Mouse (Mus musculus): ENCODE results near the gene Gmeb1. TPM values are rescaled to one million over a fixed set of nuclear protein-coding genes. Genes with fewer than 3 reads are reported as not detected.
A peak's percentile ranks its signal among the peaks of the same experiment; 100 is the strongest.

Gmeb1 gene
- polyA plus RNA-seq (2015; fragmentation: Nextera tagmentation; extraction: Ambion mirVana), result 8.9 and 9.6 TPM in 2 replicates

DNA sequence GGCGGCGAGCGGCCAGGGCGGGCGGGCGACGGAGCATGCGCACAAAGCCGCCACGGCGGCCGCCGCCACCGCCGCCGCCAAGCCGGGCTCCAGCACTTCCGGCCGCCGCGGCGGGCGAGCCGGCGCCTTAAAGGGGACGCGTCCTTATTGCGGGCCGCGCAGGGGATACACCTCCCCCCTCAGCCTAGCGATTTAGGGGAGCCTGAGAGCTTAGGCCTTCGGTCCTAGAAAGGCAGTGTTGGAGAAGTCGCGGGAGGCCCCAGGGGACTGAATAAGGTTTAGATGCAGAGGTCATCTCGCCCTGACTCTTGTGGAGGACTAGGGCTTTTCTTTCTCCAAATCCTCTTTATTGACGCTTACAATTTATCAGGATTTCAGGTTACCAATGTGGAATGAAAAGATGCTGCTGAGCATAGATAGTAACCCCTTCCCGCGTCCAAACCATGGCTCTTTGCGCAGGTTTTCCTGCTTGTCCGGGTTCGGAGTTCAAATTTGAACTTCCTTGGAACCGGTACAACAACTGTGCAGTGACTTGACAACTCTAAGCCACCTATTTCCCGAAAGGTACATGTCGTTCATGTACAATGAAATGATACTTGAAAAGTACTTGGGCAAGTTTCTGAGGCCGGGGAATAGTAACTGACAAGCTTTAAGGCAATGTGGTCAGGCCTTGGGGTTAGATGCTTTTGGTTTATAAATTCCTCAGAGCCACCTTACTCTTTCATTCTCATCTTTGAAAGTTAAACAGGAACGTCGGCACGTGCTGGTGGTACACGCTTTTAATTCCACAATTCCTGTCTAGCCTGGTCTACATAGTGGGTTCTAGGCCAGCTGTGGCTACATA lies at the start of gene Gmeb1:
Gene Gmeb1, minus strand, starts transcription at position 89 of the 844 bp plus-strand sequence.
- TF ChIP-seq CTCF (IDR thresholded peaks at IDR 0.05; ENCODE audit: low read depth), result no peak
- peak within 1 kb of the TSS; percentile 97 for H3K9ac ChIP-seq (ENCODE audit: low read depth, low read length)
- peak; percentile 80 for ATAC-seq

DNA sequence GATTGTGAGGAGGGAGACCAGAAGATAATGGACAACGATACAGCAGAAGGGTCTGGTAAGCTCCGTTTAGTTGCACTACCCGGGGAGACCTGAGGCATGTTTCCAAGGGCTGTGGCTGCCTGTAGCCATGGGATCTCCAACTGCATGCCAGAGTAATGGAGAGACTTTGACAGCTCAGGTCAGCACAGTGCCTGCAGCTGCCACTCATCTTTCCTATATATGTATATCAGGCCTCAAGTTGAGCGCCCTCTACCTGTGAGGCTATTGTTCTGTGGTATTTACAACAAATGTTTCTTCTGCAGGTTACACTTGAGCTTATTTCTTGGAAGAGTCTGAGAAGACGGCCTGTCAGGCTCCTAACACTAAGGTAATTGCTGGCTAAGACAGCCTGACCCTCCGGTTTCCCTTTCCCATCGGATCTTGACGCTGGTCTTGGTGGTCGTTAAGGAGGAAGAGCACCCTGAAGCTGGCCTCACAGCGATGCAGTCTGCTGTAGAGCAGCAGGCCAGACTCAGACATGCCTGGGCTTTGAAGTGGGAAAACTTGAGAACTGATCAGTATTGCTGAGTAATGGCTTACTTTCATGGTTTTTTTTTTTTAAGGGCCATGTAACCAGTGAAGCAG lies 48.6 kb upstream of the Gmeb1 start:
- Histone ChIP-seq H3K9me3 (ENCODE audit: control insufficient read depth) (no peaks in the 10 kb centered on the region), H3K4me2 (replicated peaks; ENCODE audit: low read depth) (peak overlapping the region; percentile 80), H3K4me1 (replicated peaks; ENCODE audit: control insufficient read depth, insufficient read depth, low read length) (no peaks in the 10 kb centered on the region), H3K4me3 (ENCODE audit: low read depth, low read length) (peak overlapping the region; percentile 79), H3K27me3 (replicated peaks; ENCODE audit: control insufficient read depth, insufficient read depth, low read length) (no peaks in the 10 kb centered on the region), H3K27ac (ENCODE audit: low read depth, low read length) (0 out of 2 replicates have a peak overlapping the region, but pooled peaks have one; percentile 36), H3K36me3 (ENCODE audit: control insufficient read depth, insufficient read depth) (peaks cover 38% of the 10 kb centered on the region), H3K9ac (ENCODE audit: low read depth, low read length) (peak overlapping the region; percentile 84)
- peak; percentile 79 for TF ChIP-seq CTCF (IDR thresholded peaks at IDR 0.05; ENCODE audit: low read depth)
- WGBS, result 24% methylated on average over 10 of the region's 10 CpGs
- 0 out of 2 replicates have a peak, but pooled peaks have one; percentile 11 for ATAC-seq

More for the DNA sequence above, at the start of gene Gmeb1:
- H3K27ac ChIP-seq (ENCODE audit: low read depth, low read length), result peak within 1 kb of the TSS; percentile 98
- H3K27me3 ChIP-seq (replicated peaks; ENCODE audit: control insufficient read depth, insufficient read depth, low read length), result no peaks in the 10 kb centered on the region
- peaks cover 9% of the 10 kb centered on the region; the same call in 1 of the 2 replicates for H3K4me1 ChIP-seq (replicated peaks; ENCODE audit: control insufficient read depth, insufficient read depth, low read length)
- peak within 1 kb of the TSS; percentile 85 for H3K4me3 ChIP-seq (ENCODE audit: low read depth, low read length)
- 11% methylated on average over 33 of the region's 49 CpGs for WGBS
- no peaks in the 10 kb centered on the region for H3K36me3 ChIP-seq (ENCODE audit: control insufficient read depth, insufficient read depth)
- H3K4me2 ChIP-seq (replicated peaks; ENCODE audit: low read depth), result peak within 1 kb of the TSS; percentile 84
- H3K9me3 ChIP-seq (ENCODE audit: control insufficient read depth), result no peaks in the 10 kb centered on the region

DNA sequence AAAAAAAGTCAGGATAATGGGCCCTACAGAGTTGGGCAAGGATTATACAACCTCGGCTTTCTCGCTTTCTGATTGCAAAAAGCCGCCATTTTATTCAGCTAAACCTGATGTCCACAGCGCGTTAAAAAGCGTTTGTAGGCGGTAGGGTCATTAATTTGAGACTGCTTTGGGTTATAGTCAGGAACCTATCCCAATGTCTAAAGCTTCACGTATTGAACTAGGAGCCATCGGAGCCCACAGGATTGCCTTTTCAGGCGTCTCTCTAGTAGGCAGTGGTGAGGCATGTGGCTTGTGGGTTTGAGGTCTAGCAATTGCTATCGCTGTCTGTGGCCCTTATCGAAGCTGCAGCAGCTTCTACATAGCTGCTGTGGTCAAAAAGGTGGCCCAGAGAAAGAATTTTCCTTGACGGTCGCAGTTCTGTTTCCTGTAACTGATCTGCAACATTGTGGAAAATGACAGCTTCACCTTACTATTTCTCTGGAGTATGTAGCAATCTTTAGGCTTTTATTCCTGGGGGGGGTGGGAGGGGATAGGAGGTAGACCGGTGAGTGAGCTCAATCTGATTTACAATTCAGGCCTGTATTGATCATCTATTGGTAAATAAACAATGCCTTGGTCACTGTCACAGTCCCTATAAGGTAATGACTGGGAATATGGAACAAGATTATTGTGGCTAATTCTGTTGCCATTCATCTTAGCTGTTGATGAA lies 47.9 kb upstream of the Gmeb1 start:
- H3K9ac ChIP-seq (ENCODE audit: low read depth, low read length), result peak overlapping the region; percentile 84
- ATAC-seq, result no peak
- peak overlapping the region; percentile 94 for H3K27ac ChIP-seq (ENCODE audit: low read depth, low read length)
- no peaks in the 10 kb centered on the region for H3K9me3 ChIP-seq (ENCODE audit: control insufficient read depth)
- peak overlapping the region; percentile 80 for H3K4me2 ChIP-seq (replicated peaks; ENCODE audit: low read depth)
- under 1% methylated on average over 15 of the region's 15 CpGs for WGBS
- TF ChIP-seq CTCF (IDR thresholded peaks at IDR 0.05; ENCODE audit: low read depth), result no peak
- H3K27me3 ChIP-seq (replicated peaks; ENCODE audit: control insufficient read depth, insufficient read depth, low read length), result no peaks in the 10 kb centered on the region
- peaks cover 37% of the 10 kb centered on the region for H3K36me3 ChIP-seq (ENCODE audit: control insufficient read depth, insufficient read depth)
- H3K4me3 ChIP-seq (ENCODE audit: low read depth, low read length), result peak overlapping the region; percentile 79
- no peaks in the 10 kb centered on the region for H3K4me1 ChIP-seq (replicated peaks; ENCODE audit: control insufficient read depth, insufficient read depth, low read length)

DNA sequence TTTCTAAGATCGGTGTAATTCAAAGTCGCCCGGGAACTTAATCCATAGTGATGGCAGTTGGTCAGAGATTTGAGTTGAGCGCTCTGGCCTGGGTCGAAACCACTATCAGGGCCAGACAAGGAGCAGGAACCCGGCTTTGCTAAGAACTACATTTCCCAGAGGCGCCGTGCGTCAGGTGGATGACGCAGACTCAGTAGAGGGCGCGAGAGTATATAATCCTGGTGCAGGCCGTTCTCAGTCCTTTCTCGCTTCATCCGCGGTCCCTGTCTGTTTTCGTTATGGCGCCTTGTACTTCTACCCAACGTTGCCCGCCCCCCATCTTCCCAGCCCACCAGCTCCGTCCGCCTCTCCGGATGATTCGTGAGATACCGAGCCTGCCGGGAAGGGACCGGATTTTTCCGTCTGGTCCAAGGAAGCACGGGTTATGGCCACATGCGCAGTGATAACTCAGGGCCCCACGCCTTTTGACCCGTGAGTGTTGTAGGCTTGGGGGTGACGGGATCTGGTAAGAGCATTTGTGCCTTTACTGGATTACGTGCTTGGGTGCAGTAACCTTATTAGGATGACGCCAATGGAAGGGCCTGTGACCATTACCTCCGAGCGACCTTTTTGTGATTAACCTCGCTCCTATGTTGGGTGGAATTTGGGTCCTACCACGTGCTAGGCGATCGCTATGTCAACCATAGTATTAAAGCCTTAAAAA lies 47.2 kb upstream of the Gmeb1 start:
- Histone ChIP-seq H3K9me3 (ENCODE audit: control insufficient read depth) (no peaks in the 10 kb centered on the region), H3K4me3 (ENCODE audit: low read depth, low read length) (peak overlapping the region; percentile 79), H3K27me3 (replicated peaks; ENCODE audit: control insufficient read depth, insufficient read depth, low read length) (no peaks in the 10 kb centered on the region), H3K4me2 (replicated peaks; ENCODE audit: low read depth) (peak overlapping the region; percentile 80), H3K36me3 (ENCODE audit: control insufficient read depth, insufficient read depth) (peaks cover 30% of the 10 kb centered on the region), H3K9ac (ENCODE audit: low read depth, low read length) (peak overlapping the region; percentile 84), H3K4me1 (replicated peaks; ENCODE audit: control insufficient read depth, insufficient read depth, low read length) (no peaks in the 10 kb centered on the region), H3K27ac (ENCODE audit: low read depth, low read length) (peak overlapping the region; percentile 94)
- WGBS, result under 1% methylated on average over 41 of the region's 41 CpGs
- TF ChIP-seq CTCF (IDR thresholded peaks at IDR 0.05; ENCODE audit: low read depth), result no peak
- ATAC-seq, result peak; percentile 81

DNA sequence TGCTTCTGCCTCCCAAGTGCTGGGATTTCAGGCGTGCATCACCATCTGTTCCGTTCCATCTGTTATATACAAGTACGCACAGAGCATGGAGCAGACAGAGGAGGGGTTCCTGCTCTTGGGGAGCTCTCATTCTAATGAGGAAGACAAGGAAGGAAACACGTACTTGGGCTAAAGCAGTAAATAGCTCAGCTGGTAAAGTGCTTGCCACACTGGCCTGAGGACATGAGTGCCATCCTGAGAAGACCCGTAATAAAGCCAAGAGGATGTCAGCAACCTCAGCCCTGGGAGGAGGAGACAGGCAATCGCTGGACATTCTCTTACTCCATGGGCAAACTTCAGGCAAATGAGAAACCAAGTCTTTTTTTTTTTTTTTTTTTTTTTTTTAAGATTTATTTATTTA lies 44.6 kb upstream of the Gmeb1 start:
- ATAC-seq, result no peak
- H3K36me3 ChIP-seq (ENCODE audit: control insufficient read depth, insufficient read depth), result peaks cover 8% of the 10 kb centered on the region
- H3K4me2 ChIP-seq (replicated peaks; ENCODE audit: low read depth), result no peak overlapping the region
- H3K9me3 ChIP-seq (ENCODE audit: control insufficient read depth), result no peaks in the 10 kb centered on the region
- H3K27me3 ChIP-seq (replicated peaks; ENCODE audit: control insufficient read depth, insufficient read depth, low read length), result no peaks in the 10 kb centered on the region
- no peak for TF ChIP-seq CTCF (IDR thresholded peaks at IDR 0.05; ENCODE audit: low read depth)
- H3K9ac ChIP-seq (ENCODE audit: low read depth, low read length), result no peak overlapping the region
- H3K4me3 ChIP-seq (ENCODE audit: low read depth, low read length), result no peak overlapping the region
- 59% methylated on average over 6 of the region's 6 CpGs for WGBS
- no peaks in the 10 kb centered on the region for H3K4me1 ChIP-seq (replicated peaks; ENCODE audit: control insufficient read depth, insufficient read depth, low read length)
- peak overlapping the region; percentile 65 for H3K27ac ChIP-seq (ENCODE audit: low read depth, low read length)
